Mouse (Mus musculus) liver, postnatal 0 days (tissue): ENCODE data around the gene Elp5. TPM values are rescaled to one million over a fixed set of nuclear protein-coding genes. Genes with fewer than 3 reads are reported as not detected.

Experiments
- ATAC-seq: fragments of 200-750 bp; cut with Nextera tagmentation; 2 replicates; pipeline ENCODE4 v1.8.0; 2017; ENCODE audit warnings: mild to moderate bottlenecking, moderate library complexity
- DNase-seq: peaks from one replicate; pipeline ENCODE4 v3.0.0-alpha.2; 2016
- H3K27ac ChIP-seq: fragments of 300-500 bp; sonication (generic); 2 replicates; pipeline ENCODE4 v1.5.1; 2014; ENCODE audit warnings: antibody characterized with exemption, moderate library complexity, mild to moderate bottlenecking, low read depth
- H3K27me3 ChIP-seq: fragments of 300-500 bp; sonication (generic); 2 replicates; pipeline ENCODE4 v1.6.1; 2014; ENCODE audit warnings: low read length, control low read depth, mixed read lengths; ENCODE audit not compliant: insufficient read depth
- H3K36me3 ChIP-seq: fragments of 300-500 bp; sonication (generic); replicated peaks from 2 replicates; pipeline ENCODE4 v1.6.1; 2014; ENCODE audit warnings: mild to moderate bottlenecking, control low read depth, low read length, moderate library complexity, mixed read lengths; ENCODE audit not compliant: insufficient read depth
- H3K4me1 ChIP-seq: fragments of 300-500 bp; sonication (generic); 2 replicates; pipeline ENCODE4 v1.6.1; 2014; ENCODE audit warnings: antibody characterized with exemption, mild to moderate bottlenecking, control low read depth; ENCODE audit not compliant: insufficient read depth
- H3K4me2 ChIP-seq: fragments of 300-500 bp; sonication (generic); 2 replicates; pipeline ENCODE4 v1.6.1; 2014; ENCODE audit warnings: low read depth, mild to moderate bottlenecking, low read length, moderate library complexity, mixed read lengths
- H3K4me3 ChIP-seq: fragments of 300-500 bp; sonication (generic); 2 replicates; pipeline ENCODE4 v1.5.1; 2014; ENCODE audit warnings: low read depth, low read length
- H3K9ac ChIP-seq: fragments of 300-500 bp; sonication (generic); replicated peaks from 2 replicates; pipeline ENCODE4 v1.6.1; 2014; ENCODE audit warnings: mild to moderate bottlenecking, moderate library complexity
- H3K9me3 ChIP-seq: fragments of 300-500 bp; sonication (generic); 2 replicates; pipeline ENCODE4 v1.6.1; 2016; ENCODE audit warnings: mild to moderate bottlenecking, control low read depth, low read length, mixed read lengths
- CTCF ChIP-seq: sonication (generic); IDR thresholded peaks from 2 replicates; pipeline ENCODE4 v1.5.1; 2016; ENCODE audit warnings: antibody characterized with exemption, low read depth
- EP300 ChIP-seq: IDR thresholded peaks from 2 replicates; pipeline ENCODE4 v1.6.1; 2016; ENCODE audit warnings: antibody characterized with exemption, low read depth, mild to moderate bottlenecking
- WGBS: fragments of 180-500 bp; shearing (Covaris S2); extraction: QIAGEN DNeasy Blood & Tissue Kit; methylation state at CpG from one replicate; pipeline ENCODE4 v1.1.7; 2014; ENCODE audit not compliant: insufficient replicate concordance; 5-methylcytosine and 5-hydroxymethylcytosine counted together
- polyA plus RNA-seq: library from polyadenylated mRNA; unstranded; fragments of >200 nt; fragmentation: Nextera tagmentation; extraction: Ambion mirVana; gene quantifications from 2 replicates; pipeline ENCODE4 v1.2.1, GENCODE M21; 2015

Elp5 gene
- polyA plus RNA-seq, 1 experiment from 2014 or later: 40.6 TPM

DNA sequence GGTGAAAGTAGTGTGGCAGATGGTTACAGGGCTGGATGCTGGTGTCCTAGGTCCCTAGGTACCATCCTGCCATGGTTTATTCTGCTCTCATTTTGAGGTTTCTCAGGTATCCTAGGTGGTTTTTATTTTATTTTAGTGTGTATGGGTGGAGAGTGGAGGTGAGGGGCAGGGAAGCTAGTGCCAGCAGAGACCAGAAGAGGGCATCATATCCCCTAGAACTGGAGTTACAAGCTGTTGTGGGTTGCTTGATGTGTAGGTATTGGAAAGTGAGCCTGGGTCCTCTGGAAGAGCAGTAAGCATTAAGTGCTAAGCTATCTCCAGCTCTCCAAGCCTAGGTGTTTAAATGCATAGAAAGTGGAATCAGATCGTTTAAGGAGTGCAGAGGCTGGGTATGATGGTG, 30.0 kb downstream of the Elp5 start:
- no peak overlapping the region for H3K27ac ChIP-seq
- no peaks in the 10 kb centered on the region for H3K9me3 ChIP-seq
- no peak for TF ChIP-seq EP300
- TF ChIP-seq CTCF: peak; percentile 51
- no peak overlapping the region for H3K4me3 ChIP-seq
- DNase-seq (no peak), ATAC-seq (no peak)
- H3K4me2 ChIP-seq: no peak overlapping the region
- 35% methylated on average over 1 of the region's 1 CpGs for WGBS
- H3K27me3 ChIP-seq: peaks cover 22% of the 10 kb centered on the region; the same call in 1 of the 2 replicates
- no peaks in the 10 kb centered on the region for H3K36me3 ChIP-seq
- H3K9ac ChIP-seq: no peak overlapping the region
- H3K4me1 ChIP-seq: peaks cover 15% of the 10 kb centered on the region

DNA sequence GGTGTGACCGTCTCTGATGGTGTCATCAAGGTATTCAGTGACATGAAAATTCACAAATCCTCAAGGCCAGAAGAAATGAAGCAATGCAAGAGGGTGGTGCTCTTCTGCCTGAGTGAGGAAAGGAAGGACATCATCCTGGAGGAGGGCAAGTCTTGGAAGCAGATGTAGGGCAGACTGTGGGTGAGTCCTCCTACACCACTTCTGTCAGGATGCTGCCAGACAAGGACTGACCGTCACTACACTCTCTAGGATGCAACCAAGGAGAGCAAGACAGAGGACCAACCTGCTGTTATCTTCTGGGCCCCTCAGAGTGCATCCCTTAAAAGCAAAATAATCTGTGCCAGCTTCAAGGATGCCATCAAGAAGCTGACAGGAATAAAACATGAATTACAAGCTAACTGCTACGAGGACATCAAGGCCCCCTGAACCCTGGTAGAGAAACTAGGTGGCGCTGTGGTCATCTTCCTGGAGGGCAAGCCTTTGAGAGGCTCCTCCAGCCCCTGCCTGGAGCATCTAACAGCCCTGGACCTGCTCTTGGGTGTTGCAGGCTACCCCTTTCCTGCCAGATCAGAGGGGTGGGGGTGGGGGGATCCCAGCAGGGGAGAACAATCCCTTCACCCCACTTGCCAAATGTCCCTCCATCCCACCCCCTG, 31.4 kb downstream of the Elp5 start:
- peaks cover 18% of the 10 kb centered on the region for H3K4me1 ChIP-seq
- TF ChIP-seq CTCF: peak; percentile 56
- no peak for TF ChIP-seq EP300
- H3K27me3 ChIP-seq: peaks cover 26% of the 10 kb centered on the region; the same call in 1 of the 2 replicates
- no peak overlapping the region for H3K4me2 ChIP-seq
- no peaks in the 10 kb centered on the region for H3K9me3 ChIP-seq
- 46% methylated on average over 4 of the region's 4 CpGs for WGBS
- ATAC-seq (no peak), DNase-seq (no peak)
- no peak overlapping the region for H3K9ac ChIP-seq
- no peak overlapping the region for H3K4me3 ChIP-seq
- no peak overlapping the region for H3K27ac ChIP-seq
- no peaks in the 10 kb centered on the region for H3K36me3 ChIP-seq

- DNase-seq: peak; percentile 92
- ATAC-seq: peak; percentile 59
- WGBS: 1% methylated on average over 14 of the region's 14 CpGs
- Histone ChIP-seq H3K27me3 (peaks cover 29% of the 10 kb centered on the region; the same call in 1 of the 2 replicates), H3K9me3 (no peaks in the 10 kb centered on the region), H3K27ac (peak overlapping the region; percentile 68), H3K9ac (peak overlapping the region; percentile 78), H3K4me2 (peak overlapping the region; percentile 93), H3K4me1 (peaks cover 23% of the 10 kb centered on the region), H3K4me3 (peak overlapping the region; percentile 73), H3K36me3 (peaks cover 9% of the 10 kb centered on the region)
- TF ChIP-seq EP300 (no peak), CTCF (peak; percentile 98)
Measured at GRCm38 (mm10) chr11:69948763-69949150, 33.6 kb downstream of the Elp5 start.

GRCm38 (mm10) chr11:69948066-69948762, 34.1 kb downstream of the Elp5 start, which contains the start of gene Slc2a4:
Slc2a4 (minus strand) TSS chr11:69948188.
- peak within 1 kb of the TSS; percentile 78 for H3K9ac ChIP-seq
- peaks cover 10% of the 10 kb centered on the region for H3K36me3 ChIP-seq
- peak; percentile 91 for ATAC-seq
- peaks cover 21% of the 10 kb centered on the region for H3K4me1 ChIP-seq
- H3K27me3 ChIP-seq: peaks cover 30% of the 10 kb centered on the region; the same call in 1 of the 2 replicates
- 1% methylated on average over 34 of the region's 34 CpGs for WGBS
- DNase-seq: peak; percentile 97
- peak within 1 kb of the TSS; percentile 93 for H3K4me2 ChIP-seq
- no peak for TF ChIP-seq CTCF
- TF ChIP-seq EP300: no peak
- H3K27ac ChIP-seq: peak within 1 kb of the TSS; percentile 85
- no peaks in the 10 kb centered on the region for H3K9me3 ChIP-seq
- peak within 1 kb of the TSS; percentile 73 for H3K4me3 ChIP-seq

- Histone ChIP-seq H3K36me3 (peaks cover 10% of the 10 kb centered on the region), H3K4me3 (peak overlapping the region; percentile 73), H3K9ac (peak overlapping the region; percentile 78), H3K4me1 (peaks cover 20% of the 10 kb centered on the region), H3K27me3 (peaks cover 30% of the 10 kb centered on the region; the same call in 1 of the 2 replicates), H3K9me3 (no peaks in the 10 kb centered on the region), H3K4me2 (peak overlapping the region; percentile 93), H3K27ac (peak overlapping the region; percentile 85)
- 16% methylated on average over 29 of the region's 29 CpGs for WGBS
- DNase-seq: peak; percentile 57
- TF ChIP-seq EP300 (no peak), CTCF (no peak)
- no peak for ATAC-seq
Measured at GRCm38 (mm10) chr11:69947337-69948065, 34.8 kb downstream of the Elp5 start.
